Mouse (Mus musculus): ENCODE results near the gene Lemd1. TPM values are rescaled to one million over a fixed set of nuclear protein-coding genes. Genes with fewer than 3 reads are reported as not detected.

Gene Lemd1
- polyA plus RNA-seq, 1 experiment from 2014 or later = 0.27 TPM

- ATAC-seq (replicated peaks; ENCODE audit: low FRiP score) (no peak), DNase-seq (ENCODE audit: low spot score) (no peak)
- Histone ChIP-seq H3K27me3 (replicated peaks; ENCODE audit: control insufficient read depth, insufficient read depth, low read length) (peaks cover 84% of the 10 kb centered on the region), H3K36me3 (ENCODE audit: control insufficient read depth, insufficient read depth, low read length) (no peaks in the 10 kb centered on the region), H3K9ac (ENCODE audit: low read depth, low read length) (no peak overlapping the region), H3K9me3 (ENCODE audit: control insufficient read depth, low read length) (no peaks in the 10 kb centered on the region), H3K4me3 (ENCODE audit: low read depth, low read length) (no peak overlapping the region), H3K27ac (ENCODE audit: low read depth, low read length) (no peak overlapping the region), H3K4me1 (replicated peaks; ENCODE audit: control insufficient read depth, insufficient read depth, low read length) (peaks cover 6% of the 10 kb centered on the region), H3K4me2 (no peak overlapping the region)
- WGBS = 58% methylated on average over 3 of the region's 3 CpGs
Measured at GRCm38 (mm10) chr1:132194624-132195023, 3.4 kb downstream of the Lemd1 start.

GRCm38 (mm10) chr1:132195100-132195499 lies 3.9 kb downstream of the Lemd1 start:
- H3K9me3 ChIP-seq (ENCODE audit: control insufficient read depth, low read length) = no peaks in the 10 kb centered on the region
- DNase-seq (ENCODE audit: low spot score) (no peak), ATAC-seq (replicated peaks; ENCODE audit: low FRiP score) (no peak)
- no peak overlapping the region for H3K27ac ChIP-seq (ENCODE audit: low read depth, low read length)
- peaks cover 5% of the 10 kb centered on the region for H3K4me1 ChIP-seq (replicated peaks; ENCODE audit: control insufficient read depth, insufficient read depth, low read length)
- H3K4me3 ChIP-seq (ENCODE audit: low read depth, low read length) = no peak overlapping the region
- 70% methylated on average over 9 of the region's 9 CpGs for WGBS
- H3K9ac ChIP-seq (ENCODE audit: low read depth, low read length) = no peak overlapping the region
- peaks cover 84% of the 10 kb centered on the region for H3K27me3 ChIP-seq (replicated peaks; ENCODE audit: control insufficient read depth, insufficient read depth, low read length)
- H3K36me3 ChIP-seq (ENCODE audit: control insufficient read depth, insufficient read depth, low read length) = no peaks in the 10 kb centered on the region
- H3K4me2 ChIP-seq = no peak overlapping the region

- Histone ChIP-seq H3K4me1 (replicated peaks; ENCODE audit: control insufficient read depth, insufficient read depth, low read length) (no peaks in the 10 kb centered on the region), H3K9me3 (ENCODE audit: control insufficient read depth, low read length) (no peaks in the 10 kb centered on the region), H3K9ac (ENCODE audit: low read depth, low read length) (no peak overlapping the region), H3K4me3 (ENCODE audit: low read depth, low read length) (no peak overlapping the region), H3K27ac (ENCODE audit: low read depth, low read length) (no peak overlapping the region), H3K27me3 (replicated peaks; ENCODE audit: control insufficient read depth, insufficient read depth, low read length) (peaks cover 83% of the 10 kb centered on the region), H3K36me3 (ENCODE audit: control insufficient read depth, insufficient read depth, low read length) (no peaks in the 10 kb centered on the region), H3K4me2 (no peak overlapping the region)
- DNase-seq (ENCODE audit: low spot score) = no peak
- no peak for ATAC-seq (replicated peaks; ENCODE audit: low FRiP score)
- 48% methylated on average over 5 of the region's 5 CpGs for WGBS
Measured at GRCm38 (mm10) chr1:132195681-132196080, 4.5 kb downstream of the Lemd1 start.

GRCm38 (mm10) chr1:132196337-132196736 lies 5.1 kb downstream of the Lemd1 start:
- no peak overlapping the region for H3K4me2 ChIP-seq
- DNase-seq (ENCODE audit: low spot score) (no peak), ATAC-seq (replicated peaks; ENCODE audit: low FRiP score) (no peak)
- no peaks in the 10 kb centered on the region for H3K9me3 ChIP-seq (ENCODE audit: control insufficient read depth, low read length)
- H3K4me1 ChIP-seq (replicated peaks; ENCODE audit: control insufficient read depth, insufficient read depth, low read length) = no peaks in the 10 kb centered on the region
- H3K36me3 ChIP-seq (ENCODE audit: control insufficient read depth, insufficient read depth, low read length) = no peaks in the 10 kb centered on the region
- no peak overlapping the region for H3K4me3 ChIP-seq (ENCODE audit: low read depth, low read length)
- WGBS = 43% methylated on average over 7 of the region's 7 CpGs
- H3K9ac ChIP-seq (ENCODE audit: low read depth, low read length) = no peak overlapping the region
- H3K27me3 ChIP-seq (replicated peaks; ENCODE audit: control insufficient read depth, insufficient read depth, low read length) = peaks cover 78% of the 10 kb centered on the region
- no peak overlapping the region for H3K27ac ChIP-seq (ENCODE audit: low read depth, low read length)

GRCm38 (mm10) chr1:132197666-132198065 lies 6.4 kb downstream of the Lemd1 start:
- Histone ChIP-seq H3K4me3 (ENCODE audit: low read depth, low read length) (no peak overlapping the region), H3K4me1 (replicated peaks; ENCODE audit: control insufficient read depth, insufficient read depth, low read length) (no peaks in the 10 kb centered on the region), H3K27me3 (replicated peaks; ENCODE audit: control insufficient read depth, insufficient read depth, low read length) (peaks cover 77% of the 10 kb centered on the region), H3K27ac (ENCODE audit: low read depth, low read length) (no peak overlapping the region), H3K9me3 (ENCODE audit: control insufficient read depth, low read length) (no peaks in the 10 kb centered on the region), H3K4me2 (no peak overlapping the region), H3K36me3 (ENCODE audit: control insufficient read depth, insufficient read depth, low read length) (no peaks in the 10 kb centered on the region), H3K9ac (ENCODE audit: low read depth, low read length) (no peak overlapping the region)
- ATAC-seq (replicated peaks; ENCODE audit: low FRiP score) = no peak
- DNase-seq (ENCODE audit: low spot score) = no peak
- 14% methylated on average over 9 of the region's 9 CpGs for WGBS

- Histone ChIP-seq H3K9me3 (ENCODE audit: control insufficient read depth, low read length) (no peaks in the 10 kb centered on the region), H3K9ac (ENCODE audit: low read depth, low read length) (no peak overlapping the region), H3K4me1 (replicated peaks; ENCODE audit: control insufficient read depth, insufficient read depth, low read length) (no peaks in the 10 kb centered on the region), H3K4me2 (no peak overlapping the region), H3K4me3 (ENCODE audit: low read depth, low read length) (no peak overlapping the region), H3K36me3 (ENCODE audit: control insufficient read depth, insufficient read depth, low read length) (no peaks in the 10 kb centered on the region), H3K27ac (ENCODE audit: low read depth, low read length) (no peak overlapping the region), H3K27me3 (replicated peaks; ENCODE audit: control insufficient read depth, insufficient read depth, low read length) (peaks cover 71% of the 10 kb centered on the region)
- WGBS = 77% methylated on average over 16 of the region's 16 CpGs
- DNase-seq (ENCODE audit: low spot score) (no peak), ATAC-seq (replicated peaks; ENCODE audit: low FRiP score) (no peak)
Measured at GRCm38 (mm10) chr1:132198401-132199071, 7.3 kb downstream of the Lemd1 start.

- no peak overlapping the region for H3K4me3 ChIP-seq (ENCODE audit: low read depth, low read length)
- DNase-seq (ENCODE audit: low spot score) (no peak), ATAC-seq (replicated peaks; ENCODE audit: low FRiP score) (no peak)
- H3K27ac ChIP-seq (ENCODE audit: low read depth, low read length) = no peak overlapping the region
- no peaks in the 10 kb centered on the region for H3K9me3 ChIP-seq (ENCODE audit: control insufficient read depth, low read length)
- no peaks in the 10 kb centered on the region for H3K36me3 ChIP-seq (ENCODE audit: control insufficient read depth, insufficient read depth, low read length)
- no peak overlapping the region for H3K4me2 ChIP-seq
- H3K4me1 ChIP-seq (replicated peaks; ENCODE audit: control insufficient read depth, insufficient read depth, low read length) = no peaks in the 10 kb centered on the region
- peaks cover 67% of the 10 kb centered on the region for H3K27me3 ChIP-seq (replicated peaks; ENCODE audit: control insufficient read depth, insufficient read depth, low read length)
- WGBS = 63% methylated on average over 6 of the region's 6 CpGs
- no peak overlapping the region for H3K9ac ChIP-seq (ENCODE audit: low read depth, low read length)
Measured at GRCm38 (mm10) chr1:132199244-132199643, 8.0 kb downstream of the Lemd1 start.

- DNase-seq (ENCODE audit: low spot score) = peak; percentile 29
- no peak for ATAC-seq (replicated peaks; ENCODE audit: low FRiP score)
- peaks cover 60% of the 10 kb centered on the region for H3K27me3 ChIP-seq (replicated peaks; ENCODE audit: control insufficient read depth, insufficient read depth, low read length)
- WGBS = 15% methylated on average over 12 of the region's 12 CpGs
- H3K9me3 ChIP-seq (ENCODE audit: control insufficient read depth, low read length) = no peaks in the 10 kb centered on the region
- no peak overlapping the region for H3K4me3 ChIP-seq (ENCODE audit: low read depth, low read length)
- H3K4me2 ChIP-seq = peak overlapping the region; percentile 28
- no peak overlapping the region for H3K9ac ChIP-seq (ENCODE audit: low read depth, low read length)
- H3K27ac ChIP-seq (ENCODE audit: low read depth, low read length) = no peak overlapping the region
- H3K36me3 ChIP-seq (ENCODE audit: control insufficient read depth, insufficient read depth, low read length) = no peaks in the 10 kb centered on the region
- H3K4me1 ChIP-seq (replicated peaks; ENCODE audit: control insufficient read depth, insufficient read depth, low read length) = no peaks in the 10 kb centered on the region
Measured at GRCm38 (mm10) chr1:132199934-132200333, 8.7 kb downstream of the Lemd1 start.

Data from liver, embryonic 11.5 days (tissue).